Mouse (Mus musculus): ENCODE data around the gene Zfp940.
"Not testable (repeated sequence)": the region's sequence is repeated elsewhere in the genome, so short reads cannot be mapped to it uniquely, and the experiment has no call there.

GRCm38 (mm10) chr7:29877561-29877960 is 24.1 kb upstream of the Zfp940 start:
- not testable (repeated sequence) for TF ChIP-seq POLR2A (IDR thresholded peaks at IDR 0.05; ENCODE audit: borderline replicate concordance, control insufficient read depth, low read depth, low read length); CTCF (IDR thresholded peaks at IDR 0.05; ENCODE audit: control insufficient read depth, insufficient read depth, low read length)

Data from bone marrow, adult 2 months (tissue).